Mouse (Mus musculus) lung, postnatal 36 days (tissue): ENCODE results near the gene Vmn2r71.

Experiments used
- DNase-seq: peaks from one replicate; pipeline ENCODE4 v3.0.0; 2022; ENCODE audit warnings: mixed read lengths

Gene Vmn2r71

GRCm38 (mm10) chr7:85562787-85563186, at the start of gene Vmn2r71:
TSS of gene Vmn2r71 (plus strand) at chr7:85563087.
- no peak for DNase-seq

GRCm38 (mm10) chr7:85542108-85542507, 20.8 kb upstream of the Vmn2r71 start:
- no peak for DNase-seq

GRCm38 (mm10) chr7:85543118-85543517, 19.8 kb upstream of the Vmn2r71 start:
- DNase-seq: no peak

DNA sequence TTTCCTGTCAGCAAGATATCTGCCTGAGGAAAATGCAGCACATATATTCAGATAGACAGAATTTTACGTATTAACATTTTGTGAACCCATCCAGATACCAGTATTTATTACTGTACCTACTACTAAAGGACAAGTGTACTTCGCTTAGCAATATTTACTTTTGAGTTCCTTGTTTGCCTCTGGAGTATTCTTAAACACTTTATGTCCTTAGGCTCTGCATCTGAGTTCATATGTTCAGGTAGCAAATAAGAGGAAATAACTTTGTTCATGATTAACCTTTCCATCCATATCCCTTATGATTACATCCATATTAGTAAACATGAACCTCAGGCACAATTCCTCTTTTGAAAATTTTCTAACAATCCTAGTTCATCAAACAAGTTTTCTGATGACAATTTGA, 6.2 kb downstream of the Vmn2r71 start, which contains the start of gene Vmn2r70:
Gene Vmn2r70, minus strand, starts transcription at position 101 of the 400 bp plus-strand sequence.
- no peak for DNase-seq
